Mouse (Mus musculus): Measurements from ENCODE around the gene Wdfy4.

Wdfy4 gene

DNA sequence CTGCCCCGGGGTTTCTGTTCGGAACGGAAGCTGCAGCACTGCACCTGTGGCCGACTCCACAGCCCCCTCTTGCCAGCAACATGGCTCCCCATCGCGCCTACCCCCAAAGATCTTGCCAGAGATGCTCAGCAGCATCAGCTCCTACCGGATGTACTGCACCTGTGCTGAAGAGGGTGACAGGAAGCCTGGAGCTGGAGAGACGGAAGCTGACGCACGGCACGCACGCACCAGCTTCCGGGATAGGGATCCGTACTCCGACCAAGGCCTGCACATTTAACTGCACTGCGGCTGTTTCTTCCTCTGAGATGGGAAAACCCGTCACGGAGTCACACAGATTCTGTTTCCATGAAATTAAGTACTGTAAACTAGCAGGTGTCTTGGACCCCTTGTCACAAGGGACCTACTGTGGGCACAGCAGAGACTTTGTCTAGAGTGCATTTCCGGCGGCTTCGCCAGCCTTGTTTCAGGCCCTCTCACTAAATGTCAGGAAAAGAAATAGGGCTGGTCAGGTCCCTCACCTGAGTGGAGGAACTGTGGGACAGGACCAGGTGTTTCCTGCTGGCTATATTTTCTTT lies 4.6 kb upstream of the Wdfy4 start:
- DNase-seq (ENCODE audit: extremely low spot score) = no peak

DNA sequence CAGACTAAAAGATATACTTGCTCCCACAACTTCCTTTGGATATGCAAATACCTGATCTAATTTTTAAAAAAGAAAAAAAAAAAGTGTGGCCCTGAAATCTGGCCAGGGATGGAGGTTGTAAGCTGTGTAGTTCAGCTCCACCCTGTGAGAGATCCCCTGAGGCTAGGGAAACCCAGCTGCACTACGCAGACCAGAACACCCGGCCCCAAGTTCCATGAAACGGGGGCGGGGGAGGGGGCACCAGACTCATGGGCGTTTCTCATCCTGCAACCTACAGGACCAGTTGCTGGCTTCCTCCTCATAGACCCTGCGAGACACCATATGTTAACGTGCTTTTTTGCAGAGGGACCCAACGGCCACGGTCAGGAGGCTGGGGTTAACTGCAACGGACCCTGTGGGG lies 3.9 kb upstream of the Wdfy4 start:
- DNase-seq (ENCODE audit: extremely low spot score) = no peak

DNA sequence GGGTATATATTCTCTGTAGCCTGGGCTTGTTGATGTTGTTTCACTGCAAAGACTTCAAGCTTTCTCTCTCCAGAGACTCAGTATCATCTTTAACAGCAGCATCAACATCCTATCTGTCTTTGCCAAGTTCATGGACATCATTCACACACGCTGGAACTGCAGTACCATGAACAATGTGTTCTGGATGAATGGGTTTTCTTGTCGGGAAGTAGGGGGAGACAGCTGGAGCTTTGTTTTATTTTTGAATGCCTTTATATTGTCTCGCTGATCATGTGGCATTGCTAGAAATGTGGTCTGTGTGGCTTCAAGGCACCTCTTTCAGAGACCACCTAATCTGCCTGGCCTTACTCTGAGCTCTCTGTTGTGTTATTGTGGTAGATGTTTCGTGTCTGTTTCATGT lies 1.9 kb upstream of the Wdfy4 start:
- no peak for DNase-seq (ENCODE audit: extremely low spot score)

DNA sequence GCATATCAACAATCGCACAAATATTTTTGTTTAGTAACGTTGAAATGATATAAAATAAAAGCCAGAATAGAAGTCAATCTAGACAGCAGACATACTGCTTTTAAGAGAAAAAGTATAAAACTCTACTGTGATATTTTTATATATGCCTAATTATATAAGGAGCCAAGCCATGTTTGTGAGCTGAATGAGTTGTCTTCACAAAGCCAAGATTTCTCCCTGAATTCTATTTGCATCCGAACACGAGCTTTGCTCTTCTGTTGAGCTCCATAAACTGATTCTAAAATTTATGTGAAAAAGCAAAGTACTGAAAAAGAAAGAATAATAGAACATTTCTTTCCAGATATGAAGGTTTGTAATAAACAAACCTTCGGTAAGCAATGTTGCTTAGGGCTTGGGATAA lies 5.2 kb downstream of the Wdfy4 start:
- no peak for DNase-seq (ENCODE audit: extremely low spot score)

DNA sequence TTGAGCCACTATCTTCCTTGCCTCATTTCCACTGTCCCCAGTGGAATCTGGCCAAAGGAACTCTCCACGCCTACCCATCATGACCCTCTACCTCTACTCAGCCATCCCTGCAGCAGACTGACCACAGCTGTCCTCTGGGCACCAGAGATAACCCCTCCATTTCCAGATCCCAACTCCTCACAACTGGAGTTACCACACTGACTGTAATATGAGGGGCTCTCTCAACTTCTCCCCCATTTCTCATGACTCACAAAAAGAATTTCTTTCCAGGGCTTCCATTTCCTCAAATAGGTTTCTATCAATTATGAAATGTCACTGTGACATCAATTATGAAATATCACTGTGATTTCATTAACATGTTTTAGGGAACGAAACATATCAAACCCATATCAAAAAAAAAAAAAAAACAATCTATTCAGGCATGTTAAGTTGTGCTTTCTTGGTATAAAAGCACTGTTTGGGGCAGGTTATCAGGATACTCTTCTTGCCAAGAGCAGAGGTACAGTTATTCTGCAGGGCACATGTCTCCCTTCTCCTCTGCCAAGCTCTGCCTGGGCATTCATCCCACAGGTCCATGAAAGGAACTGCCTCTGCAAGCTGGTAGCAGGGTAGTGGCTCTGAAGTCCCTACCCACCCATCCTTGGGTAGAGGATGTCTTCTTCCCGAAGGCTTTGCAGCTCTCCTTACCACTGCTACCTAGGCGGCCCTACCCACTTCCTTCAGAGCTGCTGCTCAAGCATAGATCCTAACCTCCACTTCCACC lies 10.1 kb downstream of the Wdfy4 start:
- DNase-seq (ENCODE audit: extremely low spot score) = no peak

DNA sequence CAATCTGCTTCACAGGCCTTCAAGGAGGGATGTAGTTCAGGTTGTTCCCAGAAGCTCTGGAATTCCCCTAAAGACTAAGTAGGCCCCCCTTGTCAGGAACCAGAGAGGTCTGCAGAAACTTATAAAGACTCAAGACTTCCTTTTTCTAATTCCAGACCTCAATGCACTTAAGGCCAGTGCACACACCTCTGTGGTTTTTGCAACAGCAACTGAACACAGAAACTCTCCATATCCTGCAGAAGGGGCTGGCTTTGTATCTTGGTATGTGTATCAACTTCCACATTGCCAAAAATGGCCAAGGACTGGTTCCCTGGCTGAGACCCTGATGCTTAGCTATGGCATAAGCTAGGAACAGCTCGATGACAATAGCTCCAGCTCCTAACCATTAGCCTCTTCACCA lies 13.4 kb downstream of the Wdfy4 start:
- no peak for DNase-seq (ENCODE audit: extremely low spot score)

DNA sequence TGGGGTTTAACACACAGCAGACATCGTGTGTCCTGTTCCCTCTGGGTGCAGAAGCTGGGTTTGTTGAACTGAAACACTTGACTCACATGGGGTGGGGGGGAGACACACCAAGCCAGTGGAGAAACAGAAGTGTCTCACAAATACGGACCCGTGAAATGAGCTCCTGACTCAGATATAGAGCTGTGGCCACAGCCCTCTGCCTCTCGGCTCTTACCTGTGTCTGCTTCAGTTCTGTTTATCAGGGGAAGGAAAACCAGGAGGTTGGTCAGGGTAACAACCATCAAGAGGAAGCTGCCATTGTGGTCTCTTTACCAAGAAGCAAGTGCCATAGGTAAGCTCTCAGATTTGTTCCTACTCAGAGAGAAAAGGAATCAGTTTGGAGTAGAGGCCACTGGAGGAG lies 16.6 kb downstream of the Wdfy4 start:
- no peak for DNase-seq (ENCODE audit: extremely low spot score)

DNA sequence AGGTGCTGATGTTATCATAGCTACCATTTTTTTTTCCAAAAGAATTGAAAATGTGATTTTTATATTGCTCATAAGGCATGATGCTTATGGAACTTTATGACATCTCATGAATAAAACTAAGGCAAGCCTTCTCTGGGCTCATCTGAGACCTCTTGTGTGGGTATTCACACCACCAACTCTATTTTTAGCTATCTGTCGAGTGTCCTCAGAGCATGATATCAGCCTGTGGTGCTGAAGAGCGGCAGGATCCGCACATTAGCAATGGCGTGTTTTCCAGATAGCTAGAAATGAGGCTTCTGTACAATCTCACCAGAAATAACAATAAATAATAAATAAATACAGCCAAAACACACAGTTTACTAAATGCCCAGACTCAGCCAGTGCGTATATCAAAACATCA lies 23.1 kb downstream of the Wdfy4 start:
- no peak for DNase-seq (ENCODE audit: extremely low spot score)

DNA sequence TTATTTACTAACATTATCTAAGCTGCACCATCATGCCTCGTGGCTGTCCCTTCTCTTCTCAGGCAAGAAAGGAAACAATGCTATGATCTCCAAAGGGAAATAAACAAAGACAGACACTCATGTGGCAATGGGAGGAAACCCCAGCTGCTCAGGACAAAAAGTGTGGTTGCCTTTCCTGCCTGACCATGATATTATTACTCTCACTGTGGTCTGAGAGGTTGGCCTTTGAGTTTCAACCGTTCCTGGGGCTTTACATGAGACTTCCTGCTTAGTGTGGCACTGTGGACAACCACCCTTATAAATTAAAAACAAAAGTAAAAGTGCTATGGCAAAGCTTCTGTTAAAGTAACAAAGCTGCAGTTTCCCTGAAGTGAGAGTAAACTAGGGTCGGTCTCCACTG lies 27.0 kb downstream of the Wdfy4 start:
- no peak for DNase-seq (ENCODE audit: extremely low spot score)

DNA sequence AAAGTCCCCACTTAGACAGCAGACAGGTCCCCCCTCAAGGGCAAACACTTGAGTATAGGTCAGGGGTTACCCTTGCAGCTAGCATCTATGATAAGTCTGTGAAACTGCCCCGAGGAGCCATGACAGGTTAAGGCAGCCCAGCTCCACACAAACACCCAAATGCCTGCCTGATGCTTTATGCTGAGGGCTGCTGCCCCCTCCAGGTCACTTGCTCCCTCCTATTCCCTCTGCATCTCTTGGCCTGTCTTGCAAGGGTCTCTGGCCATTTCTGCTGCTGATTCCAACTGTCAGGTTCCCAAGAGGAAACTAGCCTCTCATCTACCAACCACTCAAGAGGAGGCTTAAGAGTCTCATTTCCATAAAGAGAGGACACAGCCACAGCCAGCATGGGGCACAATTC lies 32.4 kb downstream of the Wdfy4 start:
- DNase-seq (ENCODE audit: extremely low spot score) = no peak

DNA sequence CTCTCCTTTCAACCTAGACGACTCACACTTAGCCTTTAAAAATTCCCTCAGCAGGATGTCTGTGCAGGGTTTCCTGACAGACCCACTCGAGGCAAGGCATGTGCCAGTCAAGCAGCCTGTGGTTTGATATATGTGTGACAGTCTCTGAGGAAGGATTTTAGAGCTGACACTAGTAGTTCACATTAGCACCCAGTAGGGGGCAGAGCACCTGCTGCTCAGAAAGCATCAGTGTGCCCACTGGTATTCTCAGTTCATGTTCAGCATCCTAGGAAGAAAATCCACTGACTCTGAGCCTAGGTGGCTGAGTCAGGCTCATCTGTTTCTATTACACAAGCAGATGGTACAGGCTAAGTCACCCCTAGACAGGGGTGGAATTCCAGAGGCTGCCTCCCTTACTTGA lies 39.0 kb downstream of the Wdfy4 start:
- DNase-seq (ENCODE audit: extremely low spot score) = peak; percentile 13

DNA sequence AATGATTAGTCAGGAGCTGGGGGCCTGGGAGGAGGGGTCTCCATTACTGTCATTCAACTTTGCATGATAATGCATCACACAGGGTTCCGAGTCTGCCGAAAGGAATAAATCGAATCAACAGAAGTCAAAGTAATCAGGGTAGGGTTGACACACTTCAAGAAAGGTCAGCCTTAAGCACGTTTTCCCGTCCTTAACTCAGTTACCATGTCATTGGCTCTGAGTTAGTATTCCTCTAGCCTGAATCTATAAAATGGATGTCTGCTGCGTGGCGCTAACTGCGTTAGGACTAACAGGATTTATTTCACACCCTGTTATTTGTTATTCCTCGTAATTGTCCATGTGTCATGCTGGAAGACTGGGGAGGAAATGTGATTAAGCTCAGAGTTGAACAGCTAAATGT lies 48.5 kb downstream of the Wdfy4 start:
- DNase-seq (ENCODE audit: extremely low spot score) = no peak

DNA sequence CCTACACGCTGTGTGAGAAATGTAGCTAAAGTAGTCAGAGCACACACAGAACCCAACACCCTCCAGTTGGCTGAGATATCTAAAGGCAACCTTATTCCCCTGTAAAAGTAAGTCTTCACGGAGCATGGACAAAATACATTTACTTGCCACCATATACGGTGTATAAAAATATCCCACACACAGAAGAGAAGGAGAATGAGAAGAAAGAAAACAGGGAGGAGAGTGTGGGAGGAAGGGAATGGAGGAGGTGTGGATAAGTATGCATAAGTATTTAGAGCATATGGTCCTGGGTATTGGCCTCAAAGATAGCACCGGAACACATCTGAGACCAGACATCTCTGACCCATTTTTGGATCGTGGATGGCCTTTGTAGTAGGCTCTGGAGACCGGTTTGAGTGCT lies 50.1 kb downstream of the Wdfy4 start:
- no peak for DNase-seq (ENCODE audit: extremely low spot score)

DNA sequence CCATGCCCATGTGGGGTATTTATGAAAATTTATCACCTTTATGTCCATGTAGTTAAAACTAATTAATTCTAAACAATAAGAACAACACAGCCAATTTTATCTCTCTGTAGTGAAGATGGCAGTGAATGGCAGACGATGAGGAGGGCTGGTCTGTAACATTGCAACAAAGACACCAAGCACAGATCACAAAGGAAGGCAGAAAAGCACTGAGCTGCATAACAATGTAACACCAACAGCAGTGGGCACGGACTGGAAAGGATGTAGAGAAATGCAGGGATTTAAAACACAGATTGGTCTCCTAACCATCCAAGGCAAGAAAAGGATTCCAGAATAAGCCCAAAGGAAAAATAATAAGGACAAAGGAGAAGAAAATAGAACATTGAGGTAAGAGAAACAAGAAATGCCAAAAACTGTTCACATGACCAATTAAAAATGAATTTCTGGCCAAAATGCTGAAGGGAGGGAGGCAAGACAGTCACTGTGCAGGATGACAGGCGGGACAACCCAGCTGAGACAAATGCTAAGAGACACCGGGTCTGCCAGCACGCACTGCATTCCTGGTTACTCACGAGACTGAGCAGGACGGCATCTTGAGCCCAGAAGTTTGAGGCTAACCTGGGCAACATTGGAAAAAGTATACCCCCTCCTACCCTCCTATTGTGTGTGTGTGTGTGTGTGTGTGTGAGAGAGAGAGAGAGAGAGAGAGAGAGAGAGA lies 54.1 kb downstream of the Wdfy4 start:
- no peak for DNase-seq (ENCODE audit: extremely low spot score)

DNA sequence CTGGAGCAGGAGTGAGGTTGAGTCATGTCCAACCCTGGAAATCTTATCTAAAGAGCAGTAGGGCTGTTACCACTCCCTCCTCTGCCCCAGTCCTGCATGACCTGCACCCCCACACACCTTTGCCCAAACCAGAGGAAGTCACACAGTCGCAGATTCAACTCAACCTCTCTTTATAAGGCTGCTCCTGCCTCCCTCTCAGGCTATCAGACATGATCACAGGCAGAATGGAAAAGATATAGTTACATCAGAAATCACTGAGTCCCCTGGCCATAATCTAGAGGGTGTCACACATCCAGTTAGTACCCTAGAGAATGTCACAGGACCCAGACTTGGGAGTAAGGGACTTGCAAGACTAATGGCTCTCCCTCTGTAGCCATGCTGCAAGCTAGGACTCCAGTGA lies 68.7 kb downstream of the Wdfy4 start:
- no peak for DNase-seq (ENCODE audit: extremely low spot score)

DNA sequence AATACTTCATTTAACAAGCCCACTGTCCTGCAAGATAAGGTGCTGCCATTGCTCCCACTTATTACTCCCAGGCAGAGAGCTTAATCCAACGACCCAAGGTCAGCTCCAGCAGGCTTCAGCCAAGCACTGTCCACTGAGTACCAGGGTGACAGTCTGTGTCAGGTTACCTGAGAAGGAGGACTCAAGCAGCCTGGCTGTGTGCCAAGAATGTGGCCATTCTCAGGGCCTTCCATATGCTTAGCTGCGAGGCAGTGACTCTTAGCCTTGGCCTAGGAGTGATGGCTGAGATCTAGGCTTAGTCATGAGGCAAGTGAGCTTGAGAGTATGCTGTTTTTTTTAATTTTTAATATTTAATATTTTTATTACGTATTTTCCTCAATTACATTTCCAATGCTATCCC lies 80.5 kb downstream of the Wdfy4 start:
- DNase-seq (ENCODE audit: extremely low spot score) = no peak

DNA sequence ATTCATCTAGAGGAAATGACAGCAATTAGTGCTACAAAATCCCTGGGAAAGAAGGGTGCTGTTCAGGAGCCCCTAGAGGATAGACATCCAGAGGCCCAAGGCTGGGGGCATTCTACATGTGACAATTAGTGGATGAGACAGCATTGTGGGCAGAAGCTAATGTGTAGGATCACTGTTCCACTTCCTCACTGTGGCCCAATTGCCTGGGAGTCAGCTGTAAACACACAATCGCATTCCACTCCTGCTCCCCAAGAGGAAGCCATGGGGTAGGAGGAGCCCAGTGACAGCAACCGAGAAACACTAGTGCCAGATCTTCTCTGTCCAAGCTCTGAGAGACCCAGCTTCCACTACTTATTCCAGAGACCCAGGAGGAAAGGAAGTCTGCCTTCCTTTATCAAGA lies 83.7 kb downstream of the Wdfy4 start:
- no peak for DNase-seq (ENCODE audit: extremely low spot score)

DNA sequence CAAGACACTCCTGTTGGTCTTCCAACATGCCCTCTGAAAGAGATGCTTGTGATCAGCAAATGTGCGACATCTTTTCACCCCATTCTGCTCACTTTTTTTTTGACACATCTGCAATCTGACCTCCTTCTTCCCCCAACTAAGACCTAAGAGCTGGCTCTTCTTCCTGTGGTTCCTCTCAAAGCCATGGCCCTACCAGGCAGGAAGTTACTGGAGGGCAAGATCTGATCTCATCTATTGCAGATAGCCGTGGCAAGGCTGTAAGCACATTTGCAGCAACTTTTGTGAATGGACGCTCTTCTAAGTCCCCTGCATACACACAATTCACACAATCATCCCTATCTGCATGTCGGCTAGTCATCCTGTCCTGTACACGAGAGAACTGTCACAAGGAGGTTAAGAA lies 85.4 kb downstream of the Wdfy4 start:
- DNase-seq (ENCODE audit: extremely low spot score) = no peak

DNA sequence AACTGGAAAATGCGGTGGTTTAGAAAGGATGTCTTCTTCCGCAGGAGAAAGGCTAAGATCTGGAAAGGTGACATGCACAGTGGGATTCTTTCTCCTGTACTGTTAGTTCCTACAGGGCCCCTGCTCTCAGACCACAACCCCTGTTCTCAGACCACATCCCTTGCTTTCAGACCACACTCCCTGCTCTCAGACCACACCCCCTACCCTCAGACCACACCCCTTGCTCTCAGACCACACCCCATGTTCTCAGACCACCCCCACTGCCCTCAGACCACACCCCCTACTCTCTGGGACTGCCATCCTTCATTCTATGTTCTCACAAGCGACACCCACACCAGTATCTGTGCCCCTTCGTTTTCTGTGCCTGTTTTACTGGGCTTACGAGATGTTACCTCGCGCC lies 86.2 kb downstream of the Wdfy4 start:
- DNase-seq (ENCODE audit: extremely low spot score) = peak; percentile 8

DNA sequence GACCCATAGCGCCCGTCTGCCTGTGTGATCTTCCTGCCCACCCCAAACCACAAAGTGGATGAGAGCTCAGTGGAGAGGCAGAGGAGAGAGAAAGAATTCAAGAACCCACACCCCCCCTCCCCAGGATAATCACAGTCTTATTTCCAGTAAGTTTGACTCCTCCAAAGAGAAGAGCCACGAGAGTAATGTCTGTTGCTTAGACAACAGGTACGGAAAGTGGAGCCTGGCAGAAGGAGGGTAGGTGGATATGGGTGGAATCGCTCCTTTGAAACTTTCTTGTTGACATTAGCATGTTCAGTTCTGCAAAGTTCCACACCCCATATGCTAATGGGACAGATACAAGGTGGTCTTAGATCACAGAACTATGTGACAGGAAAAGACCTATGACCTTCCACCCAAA lies 88.8 kb downstream of the Wdfy4 start:
- no peak for DNase-seq (ENCODE audit: extremely low spot score)

DNA sequence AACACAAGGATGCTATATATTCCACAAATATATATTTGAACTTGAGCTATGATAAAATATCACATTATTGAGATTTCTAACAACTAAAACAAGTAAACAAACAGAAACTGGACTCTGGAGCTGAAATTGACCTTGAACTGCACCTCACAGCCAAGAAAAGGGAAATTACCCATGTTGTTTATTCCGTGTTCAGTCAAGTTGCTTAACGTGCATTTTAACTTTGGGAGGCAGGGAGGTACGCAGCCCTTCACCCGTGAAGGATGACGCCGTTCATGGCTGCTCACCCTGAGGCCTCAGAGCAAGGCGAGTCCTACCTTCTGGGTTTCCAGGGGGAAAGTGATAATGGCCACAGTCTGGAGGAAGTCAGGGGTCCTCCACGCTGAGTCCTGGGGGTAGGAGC lies 102.0 kb downstream of the Wdfy4 start:
- no peak for DNase-seq (ENCODE audit: extremely low spot score)

DNA sequence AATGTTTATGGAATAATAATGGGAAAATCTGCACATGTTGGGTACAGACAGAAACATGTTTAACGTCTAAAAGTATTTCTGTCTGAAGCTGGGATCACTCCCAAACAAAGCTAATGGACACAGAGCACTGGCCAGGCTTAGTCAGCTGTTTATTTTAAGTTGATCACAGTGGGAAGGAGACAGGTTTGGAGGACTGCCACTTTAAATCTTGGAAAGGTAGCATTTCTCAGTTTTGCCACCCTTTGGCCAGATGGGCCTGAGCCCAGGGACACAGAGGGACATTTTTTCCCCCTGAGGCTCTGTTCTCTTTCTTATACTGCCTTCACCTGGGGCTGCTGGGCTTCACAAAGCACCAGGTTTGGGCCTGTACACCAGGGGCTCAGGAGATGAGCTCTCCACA lies 103.0 kb downstream of the Wdfy4 start:
- DNase-seq (ENCODE audit: extremely low spot score) = no peak

DNA sequence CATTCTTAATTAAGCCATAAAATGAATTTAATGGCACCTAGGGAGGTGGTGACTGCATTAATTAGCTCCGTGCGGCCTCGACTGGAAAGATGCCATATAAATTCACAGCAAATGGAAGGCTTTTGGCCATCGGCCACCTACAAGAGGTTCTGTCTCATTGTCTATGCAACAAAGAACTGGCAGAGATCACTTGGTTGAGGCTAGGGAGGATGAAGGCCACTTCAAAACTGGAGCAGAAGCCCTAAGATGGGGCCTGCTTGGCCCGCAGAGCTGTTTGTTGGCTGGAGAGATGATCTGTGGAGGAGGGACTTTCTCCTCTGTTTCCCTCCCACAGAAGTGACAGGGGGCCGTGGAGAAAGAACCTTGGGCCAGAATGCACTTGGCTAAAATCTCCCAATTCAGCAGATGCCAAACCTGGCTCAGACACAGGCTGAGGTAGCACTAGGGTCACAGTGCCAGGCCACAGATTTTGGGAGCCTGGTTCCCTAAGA lies 103.9 kb downstream of the Wdfy4 start:
- DNase-seq (ENCODE audit: extremely low spot score) = no peak

Measured in embryo, embryonic 9.5 days (tissue).